Mouse (Mus musculus) olfactory bulb, adult 2 months (tissue): ENCODE data around the gene Cacng4.

ENCODE experiments used
- CTCF ChIP-seq: fragments of 200-500 bp; IDR thresholded peaks from 2 replicates; pipeline ENCODE4 v1.5.1; 2012; ENCODE audit warnings: low read depth, mild to moderate bottlenecking, low read length, moderate library complexity; ENCODE audit not compliant: insufficient read depth
- POLR2A ChIP-seq: fragments of 200-500 bp; IDR thresholded peaks from 2 replicates; pipeline ENCODE4 v1.6.1; 2012; ENCODE audit warnings: mild to moderate bottlenecking, low read depth, low read length, moderate library complexity; ENCODE audit not compliant: insufficient read depth

GRCm38 (mm10) chr11:107773312-107773711, 21.0 kb downstream of the Cacng4 start:
- no peak for TF ChIP-seq CTCF
- TF ChIP-seq POLR2A = no peak
